Mouse (Mus musculus): ENCODE measurements around the gene Col4a3.

DNA sequence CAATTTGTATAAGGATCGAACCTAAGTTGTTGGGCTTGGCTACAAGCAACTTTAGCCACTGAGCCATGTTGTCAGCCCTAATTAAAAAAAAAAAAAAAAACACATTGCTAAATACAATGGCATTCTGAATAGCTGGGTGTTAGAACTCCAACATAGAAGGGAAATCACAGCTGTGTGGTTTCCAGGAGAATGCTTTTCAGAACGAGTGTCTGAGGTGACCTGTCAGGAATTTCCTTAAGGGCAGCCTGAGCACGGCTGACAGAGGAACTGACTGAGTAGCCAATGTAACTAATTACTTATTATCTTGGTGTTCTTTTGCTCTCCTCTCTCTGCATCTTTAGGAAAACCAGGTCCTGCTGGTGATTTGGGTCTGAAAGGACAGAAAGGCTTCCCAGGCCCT is 109.2 kb downstream of the Col4a3 start:
- no peak for TF ChIP-seq CTCF (IDR thresholded peaks at IDR 0.05; ENCODE audit: low read depth, low read length)
- no peak for TF ChIP-seq POLR2A (IDR thresholded peaks at IDR 0.05; ENCODE audit: extremely low read depth, insufficient read depth, low read length)
